In the genomic region with DNA sequence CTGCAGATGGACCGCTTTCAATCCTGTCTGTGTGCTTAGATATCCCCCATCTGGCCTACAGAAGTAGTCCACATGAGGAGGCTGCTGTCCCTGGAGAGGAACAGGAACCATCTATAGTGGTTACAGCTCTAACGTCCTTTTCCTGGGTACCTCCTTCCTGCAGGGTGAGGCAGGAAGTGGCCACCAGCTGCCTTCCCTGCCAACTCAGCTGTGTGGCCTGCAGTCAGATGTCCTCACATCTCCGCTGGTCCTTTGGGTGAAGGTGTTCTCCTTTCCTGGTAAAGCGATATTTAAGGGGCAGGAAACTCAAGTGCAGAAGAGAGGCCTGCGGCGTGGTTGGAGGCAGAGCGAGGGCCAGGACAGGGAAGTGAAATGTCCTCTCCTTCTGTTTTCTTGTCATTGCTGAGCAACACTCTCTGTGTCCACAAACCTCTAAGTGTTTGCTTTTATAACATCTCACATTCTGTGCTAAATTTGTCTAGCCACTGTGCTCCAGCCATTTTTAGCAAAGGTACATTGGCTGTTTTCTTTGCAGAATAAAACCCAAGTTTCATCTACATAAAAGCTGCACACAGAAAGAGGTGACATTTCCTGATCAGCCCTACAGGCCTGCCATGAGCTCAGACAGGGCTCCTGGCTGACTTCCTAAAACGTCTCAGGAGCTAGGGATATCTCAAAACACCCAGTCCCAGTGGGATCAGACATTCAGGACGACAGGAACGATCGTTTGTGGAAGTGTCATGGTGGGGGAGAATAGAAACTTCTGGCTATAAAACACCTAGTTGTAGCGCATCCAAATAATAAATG, we compare ENCODE assay signal across 9 mouse cellular contexts.
DNase-seq lines count a peak whose midpoint lies in the region; ATAC-seq and TF ChIP-seq lines count a peak whose summit lies in the region.
"Had no signal": no experiment of that assay in that cellular context is flagged by ENCODE, and none has a peak within 500 bp of the region (broad histone marks: within the 10 kb centered on the region; RNA-seq: fewer than 3 reads in every experiment).

No protein-coding gene starts in this region.

- H3K27ac ChIP-seq in midbrain, postnatal 0 days (ENCODE audit: low read depth, low read length), result no peak overlapping the region
- H3K27ac ChIP-seq in midbrain, embryonic 15.5 days, result no peak overlapping the region
- H3K27ac ChIP-seq: neural tube, embryonic 12.5 days had no signal

- H3K4me2 ChIP-seq in midbrain, postnatal 0 days (ENCODE audit: low read depth, low read length, poor library complexity, severe bottlenecking), result no peak overlapping the region
- no peak overlapping the region for H3K4me2 ChIP-seq in midbrain, embryonic 15.5 days
- H3K4me2 ChIP-seq: neural tube, embryonic 12.5 days had no signal

- no peaks in the 10 kb centered on the region for H3K36me3 ChIP-seq in midbrain, postnatal 0 days (ENCODE audit: insufficient read depth, low read length)
- H3K36me3 ChIP-seq in midbrain, embryonic 15.5 days (replicated peaks), result no peaks in the 10 kb centered on the region
- no peaks in the 10 kb centered on the region for H3K36me3 ChIP-seq in splenic B cell, adult 2 months (ENCODE audit: control insufficient read depth, insufficient read depth, low read length, poor library complexity, severe bottlenecking)
- H3K36me3 ChIP-seq: neural tube, embryonic 12.5 days had no signal

- no peaks in the 10 kb centered on the region for H3K27me3 ChIP-seq in midbrain, postnatal 0 days (ENCODE audit: insufficient read depth, low read length)
- H3K27me3 ChIP-seq in midbrain, embryonic 15.5 days (replicated peaks), result no peaks in the 10 kb centered on the region
- H3K27me3 ChIP-seq in splenic B cell, adult 2 months (ENCODE audit: control insufficient read depth, insufficient read depth, low read length, poor library complexity, severe bottlenecking), result no peaks in the 10 kb centered on the region
- H3K27me3 ChIP-seq: neural tube, embryonic 12.5 days had no signal

- no peaks in the 10 kb centered on the region for H3K4me1 ChIP-seq in midbrain, postnatal 0 days (ENCODE audit: insufficient read depth, low read length)
- peaks cover 10% of the 10 kb centered on the region; the same call in 1 of the 2 replicates for H3K4me1 ChIP-seq in midbrain, embryonic 15.5 days
- H3K4me1 ChIP-seq: neural tube, embryonic 12.5 days had no signal

- H3K9ac ChIP-seq in midbrain, postnatal 0 days (replicated peaks; ENCODE audit: low read length, poor library complexity, severe bottlenecking), result no peak overlapping the region
- no peak overlapping the region for H3K9ac ChIP-seq in midbrain, embryonic 15.5 days
- H3K9ac ChIP-seq: neural tube, embryonic 12.5 days had no signal

- no peak for ATAC-seq in midbrain, postnatal 0 days (ENCODE audit: low FRiP score)
- no peak for ATAC-seq in midbrain, embryonic 15.5 days (replicated peaks)

- no peaks in the 10 kb centered on the region for H3K9me3 ChIP-seq in midbrain, postnatal 0 days (ENCODE audit: low read length)
- H3K9me3 ChIP-seq in midbrain, embryonic 15.5 days, result no peaks in the 10 kb centered on the region
- H3K9me3 ChIP-seq: neural tube, embryonic 12.5 days had no signal

- no peak overlapping the region for H3K4me3 ChIP-seq in midbrain, postnatal 0 days (ENCODE audit: low read depth, low read length)
- no peak overlapping the region for H3K4me3 ChIP-seq in midbrain, embryonic 15.5 days
- H3K4me3 ChIP-seq: neural tube, embryonic 12.5 days had no signal

- no peak for DNase-seq in midbrain, postnatal 0 days (ENCODE audit: low spot score)
- peak; percentile 72 to 86 for DNase-seq in heart, adult 18-20 months
- peak; percentile 38 for DNase-seq in kidney, postnatal 10 days
- DNase-seq in lung, postnatal 10 days, result peak; percentile 70
- peak; percentile 80 for DNase-seq in splenic B cell, adult 2 months (ENCODE audit: low read depth, low spot score)
- DNase-seq in adrenal gland, postnatal 36 days, result no peak
- DNase-seq in cerebellum, postnatal 14 days, result no peak

- 75% methylated on average over 12 of the region's 12 CpGs for WGBS in midbrain, postnatal 0 days
- WGBS in midbrain, embryonic 15.5 days, result 84% methylated on average over 12 of the region's 12 CpGs

- peak; percentile 47 for TF ChIP-seq CTCF in midbrain, postnatal 0 days (IDR thresholded peaks at IDR 0.05)

Comparison
In these comparisons a context has a peak if more than half of its experiments do, and no peak if none do; other contexts are left out.
1. DNase-seq: peak in heart, adult 18-20 months (2 of 2), kidney, postnatal 10 days (single experiment), lung, postnatal 10 days (single experiment) and splenic B cell, adult 2 months (single experiment); none in midbrain, postnatal 0 days (single experiment), adrenal gland, postnatal 36 days (0 of 2) and cerebellum, postnatal 14 days (0 of 2).